Mouse (Mus musculus): Measurements from ENCODE around the gene Zp1. TPM values are rescaled to one million over a fixed set of nuclear protein-coding genes. Genes with fewer than 3 reads are reported as not detected.

Gene Zp1
- polyA plus RNA-seq, 1 experiment from 2014 or later: 0.27 TPM

DNA sequence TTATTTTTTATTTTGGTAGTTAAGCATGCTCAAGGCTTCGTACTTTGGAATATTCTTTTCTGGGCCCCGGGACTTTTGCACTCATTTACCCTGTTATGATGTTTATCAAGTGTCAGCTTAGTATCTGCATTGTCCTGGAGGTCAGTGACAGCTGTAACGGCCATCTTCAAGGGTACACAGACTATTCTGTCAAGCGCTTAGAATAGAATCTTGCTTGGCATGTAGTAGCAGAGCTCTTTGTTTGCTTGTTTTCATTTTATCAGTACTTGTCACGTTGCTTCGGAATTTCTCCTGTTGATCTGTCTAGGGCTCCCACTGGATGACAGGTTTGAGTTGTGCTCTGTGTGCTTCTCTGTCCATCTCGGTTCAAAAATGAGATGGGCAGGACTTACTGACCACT, 23.6 kb downstream of the Zp1 start:
- Histone ChIP-seq H3K9ac (no peak overlapping the region), H3K27ac (replicated peaks) (no peak overlapping the region), H3K27me3 (no peaks in the 10 kb centered on the region), H3K4me1 (replicated peaks) (peaks cover 19% of the 10 kb centered on the region), H3K4me3 (peak overlapping the region; percentile 95; the same call in 1 of the 2 replicates), H3K9me3 (no peaks in the 10 kb centered on the region), H3K36me3 (peaks cover 42% of the 10 kb centered on the region), H3K4me2 (peak overlapping the region; percentile 77)
- no peak for ATAC-seq (ENCODE audit: low FRiP score, low read depth)
- 89% methylated on average over 7 of the region's 7 CpGs for WGBS

GRCm38 (mm10) chr19:10895708-10896107, 24.7 kb downstream of the Zp1 start:
- Histone ChIP-seq H3K9me3 (no peaks in the 10 kb centered on the region), H3K36me3 (peaks cover 31% of the 10 kb centered on the region), H3K27me3 (no peaks in the 10 kb centered on the region), H3K4me3 (peak overlapping the region; percentile 95), H3K9ac (peak overlapping the region; percentile 92), H3K4me1 (replicated peaks) (peaks cover 19% of the 10 kb centered on the region), H3K4me2 (peak overlapping the region; percentile 77), H3K27ac (replicated peaks) (peak overlapping the region; percentile 95)
- 2% methylated on average over 16 of the region's 16 CpGs for WGBS
- no peak; the same call in 1 of the 2 replicates for ATAC-seq (ENCODE audit: low FRiP score, low read depth)

DNA sequence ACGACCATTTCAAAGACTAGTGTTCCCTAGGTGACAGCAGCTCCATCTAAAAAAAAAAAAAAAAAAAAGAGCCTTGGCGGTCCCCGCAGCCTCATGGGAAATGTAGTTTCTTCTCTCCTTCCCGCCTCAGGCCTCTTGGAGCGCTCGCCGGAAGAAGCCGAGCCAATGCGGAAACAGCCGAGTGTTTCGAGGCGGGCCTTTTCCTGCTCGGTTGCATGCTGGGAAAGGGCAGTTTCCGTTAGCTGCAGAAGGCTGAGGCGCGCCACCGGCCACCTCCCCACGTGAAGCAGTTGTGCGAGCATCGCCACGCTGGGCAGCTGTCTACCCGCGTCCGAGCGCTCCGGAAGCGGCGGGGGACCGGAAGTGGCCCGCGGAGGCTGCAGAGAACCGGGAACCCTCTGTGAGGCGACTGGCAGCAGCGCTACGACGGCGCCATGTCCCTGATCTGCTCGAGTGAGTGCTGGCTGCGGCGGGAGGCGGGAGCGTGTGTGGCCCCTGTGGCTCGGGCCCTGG, 25.4 kb downstream of the Zp1 start, which contains the start of gene Prpf19:
Gene Prpf19 (plus strand): TSS at position 216 of the 513 bp plus-strand sequence.
- Histone ChIP-seq H3K36me3 (peaks cover 24% of the 10 kb centered on the region), H3K4me2 (peak within 1 kb of the TSS; percentile 77), H3K27ac (replicated peaks) (peak within 1 kb of the TSS; percentile 95), H3K27me3 (no peaks in the 10 kb centered on the region), H3K9ac (peak within 1 kb of the TSS; percentile 92), H3K9me3 (no peaks in the 10 kb centered on the region), H3K4me3 (peak within 1 kb of the TSS; percentile 95), H3K4me1 (replicated peaks) (peaks cover 19% of the 10 kb centered on the region)
- ATAC-seq (ENCODE audit: low FRiP score, low read depth): peak; percentile 97
- 0% methylated on average over 43 of the region's 43 CpGs for WGBS

DNA sequence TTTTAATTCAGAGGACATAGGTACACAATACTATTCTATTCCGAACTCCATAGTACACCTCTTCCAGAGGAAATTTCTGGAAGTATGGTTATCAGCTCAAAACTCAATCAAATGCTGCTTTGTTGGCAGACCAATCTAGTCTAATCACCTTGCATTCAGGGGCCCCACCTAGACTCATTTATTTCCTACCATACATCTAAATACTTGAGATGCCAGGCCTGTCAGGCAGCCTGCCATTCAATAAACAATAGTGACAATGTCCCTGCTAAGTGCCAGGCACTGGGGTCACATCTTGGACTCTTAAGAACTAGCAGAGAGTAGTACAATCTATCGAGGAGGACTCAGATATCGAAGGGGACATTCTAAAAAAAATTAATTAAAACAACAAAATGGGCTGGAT, 28.2 kb downstream of the Zp1 start:
- 89% methylated on average over 3 of the region's 3 CpGs for WGBS
- Histone ChIP-seq H3K4me3 (no peak overlapping the region), H3K27ac (replicated peaks) (no peak overlapping the region), H3K9ac (no peak overlapping the region), H3K4me1 (replicated peaks) (peaks cover 14% of the 10 kb centered on the region), H3K27me3 (no peaks in the 10 kb centered on the region), H3K36me3 (no peaks in the 10 kb centered on the region), H3K4me2 (no peak overlapping the region), H3K9me3 (no peaks in the 10 kb centered on the region)
- no peak for ATAC-seq (ENCODE audit: low FRiP score, low read depth)

GRCm38 (mm10) chr19:10881426-10882154, 38.8 kb downstream of the Zp1 start, which contains the start of gene Tmem109:
Gene Tmem109, minus strand, starts transcription at chr19:10882001.
- peak; percentile 94 for ATAC-seq (ENCODE audit: low FRiP score, low read depth)
- Histone ChIP-seq H3K36me3 (no peaks in the 10 kb centered on the region), H3K9ac (peak within 1 kb of the TSS; percentile 78), H3K27ac (replicated peaks) (peak within 1 kb of the TSS; percentile 100), H3K27me3 (no peaks in the 10 kb centered on the region), H3K4me2 (peak within 1 kb of the TSS; percentile 97), H3K4me1 (replicated peaks) (peaks cover 34% of the 10 kb centered on the region), H3K4me3 (peak within 1 kb of the TSS; percentile 84), H3K9me3 (0 out of 2 replicates have a peak, but pooled peaks cover 2% of the 10 kb centered on the region)
- WGBS: under 1% methylated on average over 49 of the region's 49 CpGs

DNA sequence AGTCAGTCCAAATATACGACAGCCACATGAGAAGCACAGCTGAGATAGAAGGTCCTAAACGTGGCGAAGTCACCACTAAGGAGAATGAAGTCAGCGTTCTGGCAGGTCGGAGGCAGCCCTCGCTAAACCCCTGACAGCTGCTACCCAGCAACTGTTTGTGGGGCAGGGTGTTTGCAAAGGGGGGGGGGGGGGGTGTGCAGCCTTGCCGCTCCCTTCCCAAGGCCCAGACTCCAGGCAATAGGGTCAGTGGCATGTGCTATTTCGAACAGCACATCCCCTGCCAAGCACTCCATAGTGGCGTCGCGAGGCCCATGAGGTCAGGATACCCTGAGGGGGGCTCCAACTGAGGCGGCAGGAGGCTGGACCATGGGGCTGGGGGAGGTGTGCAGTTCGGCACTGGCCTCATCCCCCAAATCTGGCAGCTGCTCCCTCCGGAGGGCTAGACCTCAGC, 39.4 kb downstream of the Zp1 start:
- Histone ChIP-seq H3K4me3 (peak overlapping the region; percentile 84), H3K36me3 (no peaks in the 10 kb centered on the region), H3K9ac (peak overlapping the region; percentile 78), H3K4me2 (peak overlapping the region; percentile 97), H3K27me3 (no peaks in the 10 kb centered on the region), H3K9me3 (0 out of 2 replicates have a peak, but pooled peaks cover 2% of the 10 kb centered on the region), H3K4me1 (replicated peaks) (peaks cover 35% of the 10 kb centered on the region), H3K27ac (replicated peaks) (peak overlapping the region; percentile 100)
- ATAC-seq (ENCODE audit: low FRiP score, low read depth): no peak
- 0% methylated on average over 14 of the region's 14 CpGs for WGBS

- ATAC-seq (ENCODE audit: low FRiP score, low read depth): no peak
- Histone ChIP-seq H3K4me3 (peak overlapping the region; percentile 84), H3K36me3 (no peaks in the 10 kb centered on the region)
Measured at GRCm38 (mm10) chr19:10880085-10880974, 40.1 kb downstream of the Zp1 start.

GRCm38 (mm10) chr19:10878201-10878837, 42.1 kb downstream of the Zp1 start:
- Histone ChIP-seq H3K4me3 (no peak overlapping the region), H3K9ac (no peak overlapping the region), H3K36me3 (peaks cover 12% of the 10 kb centered on the region), H3K4me2 (no peak overlapping the region), H3K4me1 (replicated peaks) (peaks cover 38% of the 10 kb centered on the region), H3K9me3 (no peaks in the 10 kb centered on the region), H3K27ac (replicated peaks) (no peak overlapping the region), H3K27me3 (no peaks in the 10 kb centered on the region)
- WGBS: 93% methylated on average over 7 of the region's 7 CpGs
- ATAC-seq (ENCODE audit: low FRiP score, low read depth): no peak

More at GRCm38 (mm10) chr19:10880085-10880974, 40.1 kb downstream of the Zp1 start:
- Histone ChIP-seq H3K27ac (replicated peaks) (peak overlapping the region; percentile 100), H3K9ac (peak overlapping the region; percentile 78; the same call in 1 of the 2 replicates), H3K27me3 (no peaks in the 10 kb centered on the region), H3K4me1 (replicated peaks) (peaks cover 38% of the 10 kb centered on the region), H3K9me3 (0 out of 2 replicates have a peak, but pooled peaks cover 2% of the 10 kb centered on the region), H3K4me2 (peak overlapping the region; percentile 97)
- 42% methylated on average over 6 of the region's 7 CpGs for WGBS

- H3K4me3 ChIP-seq: no peak overlapping the region
- WGBS: 77% methylated on average over 14 of the region's 14 CpGs
- H3K4me1 ChIP-seq (replicated peaks): peaks cover 36% of the 10 kb centered on the region
- no peak overlapping the region for H3K9ac ChIP-seq
- ATAC-seq (ENCODE audit: low FRiP score, low read depth): no peak
- H3K27me3 ChIP-seq: no peaks in the 10 kb centered on the region
- H3K27ac ChIP-seq (replicated peaks): no peak overlapping the region
- no peak overlapping the region for H3K4me2 ChIP-seq
- peaks cover 33% of the 10 kb centered on the region for H3K36me3 ChIP-seq
- no peaks in the 10 kb centered on the region for H3K9me3 ChIP-seq
Measured at GRCm38 (mm10) chr19:10871328-10871961, 49.0 kb downstream of the Zp1 start.

DNA sequence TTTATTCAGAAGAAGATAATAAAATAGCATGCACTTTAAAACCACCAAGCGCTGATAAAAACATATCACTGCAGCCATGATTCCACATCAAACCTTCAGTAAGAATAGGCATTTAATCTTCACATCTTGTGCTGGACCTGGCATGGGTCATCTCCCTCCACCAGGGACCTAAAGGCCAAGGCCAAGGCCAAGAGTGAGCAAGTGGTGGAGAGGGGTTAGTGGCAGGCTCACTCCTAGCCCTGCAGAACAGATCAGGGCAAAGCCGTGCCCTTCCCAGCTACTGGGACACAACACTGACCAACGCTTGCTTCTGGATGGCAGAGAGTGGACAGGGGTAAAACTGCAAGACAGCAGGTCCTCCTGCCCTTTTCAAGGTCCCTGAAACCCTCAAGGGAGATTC, 49.8 kb downstream of the Zp1 start:
- Histone ChIP-seq H3K9me3 (no peaks in the 10 kb centered on the region), H3K4me3 (no peak overlapping the region), H3K4me2 (no peak overlapping the region), H3K27me3 (no peaks in the 10 kb centered on the region), H3K36me3 (peaks cover 38% of the 10 kb centered on the region), H3K27ac (replicated peaks) (peak overlapping the region; percentile 93), H3K9ac (no peak overlapping the region), H3K4me1 (replicated peaks) (peaks cover 32% of the 10 kb centered on the region)
- ATAC-seq (ENCODE audit: low FRiP score, low read depth): no peak
- WGBS: 90% methylated on average over 3 of the region's 3 CpGs

Measured in hindbrain, embryonic 15.5 days (tissue).